ENCODE assay signal across 19 mouse cellular contexts in the genomic region with DNA sequence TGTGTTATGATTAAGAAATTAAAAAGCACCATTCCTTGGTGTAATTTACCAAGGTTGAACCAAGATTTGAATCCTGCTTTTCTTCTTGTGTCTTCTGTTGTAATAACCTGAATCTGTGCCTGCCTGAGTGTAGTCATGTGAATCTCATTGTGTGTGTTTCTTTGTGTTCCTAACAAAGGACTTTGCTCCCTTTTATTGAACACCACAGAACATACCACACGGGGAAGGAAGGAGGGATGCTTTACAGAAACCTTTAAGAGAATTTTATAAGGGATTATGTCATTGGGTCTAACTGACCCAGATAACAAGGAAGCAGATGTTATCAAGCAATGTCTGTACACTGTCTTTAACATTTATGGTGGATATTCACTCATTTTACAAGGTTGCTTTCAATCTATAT. TPM values are rescaled to one million over a fixed set of nuclear protein-coding genes. Genes with fewer than 3 reads are reported as not detected.
A peak's percentile ranks its signal among the peaks of the same experiment; 100 is the strongest.
DNase-seq lines count a peak whose midpoint lies in the region; ATAC-seq and TF ChIP-seq lines count a peak whose summit lies in the region.
"Had no signal": no experiment of that assay in that cellular context is flagged by ENCODE, and none has a peak within 500 bp of the region (broad histone marks: within the 10 kb centered on the region; RNA-seq: fewer than 3 reads in every experiment).

No protein-coding gene starts in this region.

- H3K4me1 ChIP-seq in intestine, embryonic 15.5 days (replicated peaks), result no peaks in the 10 kb centered on the region
- no peaks in the 10 kb centered on the region for H3K4me1 ChIP-seq in intestine, postnatal 0 days (replicated peaks; ENCODE audit: control insufficient read depth, insufficient read depth, low read length)
- H3K4me1 ChIP-seq: embryonic facial prominence, embryonic 10.5 days; embryonic facial prominence, embryonic 12.5 days; forebrain, embryonic 13.5 days; forebrain, embryonic 15.5 days had no signal

- H3K36me3 ChIP-seq in intestine, embryonic 15.5 days, result 0 out of 2 replicates have a peak, but pooled peaks cover 6% of the 10 kb centered on the region
- peaks cover 41% of the 10 kb centered on the region for H3K36me3 ChIP-seq in intestine, postnatal 0 days (ENCODE audit: control insufficient read depth, insufficient read depth)

- H3K9me3 ChIP-seq in intestine, embryonic 15.5 days, result no peaks in the 10 kb centered on the region
- H3K9me3 ChIP-seq in intestine, postnatal 0 days (ENCODE audit: control insufficient read depth), result no peaks in the 10 kb centered on the region
- H3K9me3 ChIP-seq: embryonic facial prominence, embryonic 10.5 days; embryonic facial prominence, embryonic 12.5 days; forebrain, embryonic 13.5 days; forebrain, embryonic 15.5 days had no signal

- ATAC-seq in intestine, embryonic 15.5 days, result peak; percentile 85
- ATAC-seq in intestine, postnatal 0 days, result peak; percentile 89
- ATAC-seq: forebrain, embryonic 13.5 days; forebrain, embryonic 15.5 days had no signal

- no peak overlapping the region for H3K4me2 ChIP-seq in intestine, embryonic 15.5 days (replicated peaks)
- no peak overlapping the region for H3K4me2 ChIP-seq in intestine, postnatal 0 days (replicated peaks; ENCODE audit: low read depth)
- H3K4me2 ChIP-seq: embryonic facial prominence, embryonic 12.5 days; forebrain, embryonic 13.5 days; forebrain, embryonic 15.5 days had no signal

- H3K9ac ChIP-seq in intestine, embryonic 15.5 days, result no peak overlapping the region
- H3K9ac ChIP-seq in intestine, postnatal 0 days (ENCODE audit: low read depth, low read length), result no peak overlapping the region
- H3K9ac ChIP-seq: embryonic facial prominence, embryonic 12.5 days; forebrain, embryonic 13.5 days; forebrain, embryonic 15.5 days had no signal

- 59% methylated on average over 1 of the region's 1 CpGs for WGBS in intestine, embryonic 15.5 days
- WGBS in intestine, postnatal 0 days, result 52% methylated on average over 1 of the region's 1 CpGs

- peak; percentile 4 for DNase-seq in retina, postnatal 1 day
- no peak for DNase-seq in retina, embryonic 14.5 days (ENCODE audit: low spot score)
- no peak for DNase-seq in urinary bladder, adult 18-20 months (ENCODE audit: low spot score in 2 of 2)
- no peak for DNase-seq in spleen, postnatal 4 days (ENCODE audit: low spot score in 2 of 2)
- DNase-seq in kidney, postnatal 14 days, result no peak
- DNase-seq: adrenal gland, adult 2 months; adrenal gland, postnatal 10 days; adrenal gland, postnatal 25 days; cerebellum, adult 11-12 months; cerebellum, adult 2 months; cerebellum, adult 9-10 months; cerebellum, postnatal 10 days; cerebellum, postnatal 25 days had no signal

- no peak overlapping the region for H3K27ac ChIP-seq in intestine, embryonic 15.5 days
- peak overlapping the region; percentile 61; the same call in 1 of the 2 replicates for H3K27ac ChIP-seq in intestine, postnatal 0 days (ENCODE audit: low read depth, low read length)
- H3K27ac ChIP-seq: embryonic facial prominence, embryonic 10.5 days; embryonic facial prominence, embryonic 12.5 days; forebrain, embryonic 13.5 days; forebrain, embryonic 15.5 days had no signal

- TF ChIP-seq CTCF in intestine, postnatal 0 days (IDR thresholded peaks at IDR 0.05; ENCODE audit: low read depth), result no peak

- H3K27me3 ChIP-seq in intestine, embryonic 15.5 days (replicated peaks), result no peaks in the 10 kb centered on the region
- no peaks in the 10 kb centered on the region for H3K27me3 ChIP-seq in intestine, postnatal 0 days (replicated peaks; ENCODE audit: control insufficient read depth, insufficient read depth, low read length)
- H3K27me3 ChIP-seq: embryonic facial prominence, embryonic 12.5 days; forebrain, embryonic 13.5 days; forebrain, embryonic 15.5 days had no signal

- H3K4me3 ChIP-seq in intestine, embryonic 15.5 days (replicated peaks), result no peak overlapping the region
- no peak overlapping the region for H3K4me3 ChIP-seq in intestine, postnatal 0 days (ENCODE audit: low read depth, low read length)
- H3K4me3 ChIP-seq: embryonic facial prominence, embryonic 10.5 days; embryonic facial prominence, embryonic 12.5 days; forebrain, embryonic 13.5 days; forebrain, embryonic 15.5 days had no signal

RNA-seq across cellular contexts. Expression of a gene that starts 44.0 kb away (rescaled TPM):
- 17.3 and 20.2 TPM in 2 replicates for polyA plus RNA-seq in intestine, embryonic 15.5 days (2015; fragmentation: Nextera tagmentation; extraction: Ambion mirVana)
- 6.8 and 6.9 TPM in 2 replicates for polyA plus RNA-seq in intestine, postnatal 0 days (2015; fragmentation: Nextera tagmentation; extraction: Ambion mirVana)

RNA-seq across cellular contexts. Expression of a gene that starts 53.4 kb away (rescaled TPM):
- polyA plus RNA-seq in intestine, embryonic 15.5 days (2015; fragmentation: Nextera tagmentation; extraction: Ambion mirVana), result 12.4 and 16.4 TPM in 2 replicates
- 6.1 and 6.5 TPM in 2 replicates for polyA plus RNA-seq in intestine, postnatal 0 days (2015; fragmentation: Nextera tagmentation; extraction: Ambion mirVana)
